Mouse (Mus musculus) olfactory bulb, adult 2 months (tissue): ENCODE results near the gene Creb3l4.

ENCODE experiments used
- CTCF ChIP-seq: fragments of 200-500 bp; IDR thresholded peaks from 2 replicates; pipeline ENCODE4 v1.5.1; 2012; ENCODE audit warnings: low read depth, mild to moderate bottlenecking, low read length, moderate library complexity; ENCODE audit not compliant: insufficient read depth
- POLR2A ChIP-seq: fragments of 200-500 bp; IDR thresholded peaks from 2 replicates; pipeline ENCODE4 v1.6.1; 2012; ENCODE audit warnings: mild to moderate bottlenecking, low read depth, low read length, moderate library complexity; ENCODE audit not compliant: insufficient read depth

DNA sequence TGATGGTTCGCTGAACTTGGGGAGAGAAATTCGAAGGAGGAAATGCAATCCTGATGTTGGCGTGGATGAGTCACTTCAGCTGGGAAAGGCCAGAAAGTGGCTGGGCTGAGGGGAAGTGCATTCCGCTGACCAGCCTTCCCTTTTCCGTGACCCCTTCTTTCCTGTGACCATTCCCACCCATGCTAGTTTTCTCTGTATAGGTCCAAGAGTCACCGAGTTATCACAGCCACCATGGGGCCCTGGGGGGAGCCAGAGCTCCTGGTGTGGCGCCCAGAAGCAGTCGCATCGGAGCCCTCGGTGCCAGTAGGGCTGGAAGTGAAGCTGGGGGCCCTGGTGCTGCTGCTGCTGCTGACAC, 5.4 kb upstream of the Creb3l4 start:
- TF ChIP-seq CTCF: no peak
- TF ChIP-seq POLR2A: no peak
